Mouse (Mus musculus) kidney, postnatal 0 days (tissue): ENCODE measurements around the gene Trappc10. TPM values are rescaled to one million over a fixed set of nuclear protein-coding genes. Genes with fewer than 3 reads are reported as not detected.
A peak's percentile ranks its signal among the peaks of the same experiment; 100 is the strongest.
"Not testable (repeated sequence)": the region's sequence is repeated elsewhere in the genome, so short reads cannot be mapped to it uniquely, and the experiment has no call there.

Source experiments
- ATAC-seq: fragments of 200-750 bp; cut with Nextera tagmentation; replicated peaks from 2 replicates; pipeline ENCODE4 v1.8.0; 2017; ENCODE audit warnings: low read depth, moderate number of reproducible peaks, moderate TSS enrichment, moderate library complexity; ENCODE audit not compliant: low FRiP score
- DNase-seq: peaks from one replicate; pipeline ENCODE4 v3.0.0-alpha.2; 2016; ENCODE audit warnings: low spot score
- H3K27ac ChIP-seq: fragments of 300-500 bp; sonication (generic); 2 replicates; pipeline ENCODE4 v1.5.1; 2014; ENCODE audit warnings: mild to moderate bottlenecking
- H3K27me3 ChIP-seq: fragments of 300-500 bp; sonication (generic); 2 replicates; pipeline ENCODE4 v1.6.1; 2014; ENCODE audit warnings: low read length, mixed read lengths; ENCODE audit not compliant: insufficient read depth
- H3K36me3 ChIP-seq: fragments of 300-500 bp; sonication (generic); 2 replicates; pipeline ENCODE4 v1.6.1; 2014; ENCODE audit warnings: low read length, mixed read lengths; ENCODE audit not compliant: insufficient read depth
- H3K4me1 ChIP-seq: fragments of 300-500 bp; sonication (generic); replicated peaks from 2 replicates; pipeline ENCODE4 v1.6.1; 2014; ENCODE audit warnings: antibody characterized with exemption, low read length, mixed read lengths; ENCODE audit not compliant: insufficient read depth
- H3K4me2 ChIP-seq: fragments of 300-500 bp; sonication (generic); 2 replicates; pipeline ENCODE4 v1.6.1; 2014; ENCODE audit warnings: mild to moderate bottlenecking, low read length, moderate library complexity, mixed read lengths
- H3K4me3 ChIP-seq: fragments of 300-500 bp; sonication (generic); replicated peaks from 2 replicates; pipeline ENCODE4 v1.5.1; 2014; ENCODE audit warnings: low read depth, low read length
- H3K9ac ChIP-seq: fragments of 300-500 bp; sonication (generic); 2 replicates; pipeline ENCODE4 v1.6.1; 2014; ENCODE audit warnings: low read depth, low read length
- H3K9me3 ChIP-seq: fragments of 300-500 bp; sonication (generic); replicated peaks from 2 replicates; pipeline ENCODE4 v1.6.1; 2016; ENCODE audit warnings: low read length, inconsistent platforms, mixed read lengths
- CTCF ChIP-seq: IDR thresholded peaks from 2 replicates; pipeline ENCODE4 v1.5.1; 2016; ENCODE audit warnings: antibody characterized with exemption, low read depth, mild to moderate bottlenecking, moderate library complexity
- WGBS: fragments of 180-500 bp; shearing (Covaris S2); extraction: QIAGEN DNeasy Blood & Tissue Kit; methylation state at CpG from one replicate; pipeline ENCODE4 v1.1.7; 2014; 5-methylcytosine and 5-hydroxymethylcytosine counted together
- polyA plus RNA-seq: library from polyadenylated mRNA; unstranded; fragments of >200 nt; fragmentation: Nextera tagmentation; extraction: Ambion mirVana; gene quantifications from 2 replicates; pipeline ENCODE4 v1.2.1, GENCODE M21; 2015

Gene Trappc10
- polyA plus RNA-seq, 1 experiment from 2014 or later: 21.9 TPM

GRCm38 (mm10) chr10:78211311-78211710 lies 33.1 kb downstream of the Trappc10 start:
- Histone ChIP-seq H3K36me3 (peaks cover 58% of the 10 kb centered on the region), H3K27me3 (no peaks in the 10 kb centered on the region), H3K27ac (no peak overlapping the region), H3K4me2 (no peak overlapping the region), H3K9me3 (no peaks in the 10 kb centered on the region), H3K9ac (no peak overlapping the region), H3K4me1 (no peaks in the 10 kb centered on the region), H3K4me3 (no peak overlapping the region)
- 64% methylated on average over 6 of the region's 6 CpGs for whole genome bisulfite sequencing
- ATAC-seq (no peak), DNase-seq (peak; percentile 15)
- peak; percentile 55 for TF ChIP-seq CTCF

- WGBS: 94% methylated on average over 4 of the region's 4 CpGs
- no peak for TF ChIP-seq CTCF
Measured at GRCm38 (mm10) chr10:78201182-78201581, 43.3 kb downstream of the Trappc10 start.

GRCm38 (mm10) chr10:78192933-78193332 lies 51.5 kb downstream of the Trappc10 start:
- Histone ChIP-seq H3K9ac (no peak overlapping the region), H3K36me3 (peaks cover 84% of the 10 kb centered on the region), H3K27ac (no peak overlapping the region), H3K27me3 (no peaks in the 10 kb centered on the region), H3K4me1 (no peaks in the 10 kb centered on the region), H3K4me3 (no peak overlapping the region), H3K9me3 (no peaks in the 10 kb centered on the region), H3K4me2 (no peak overlapping the region)
- no peak for TF ChIP-seq CTCF
- no peak for ATAC-seq
- no peak for DNase-seq
- 91% methylated on average over 5 of the region's 5 CpGs for WGBS

More at GRCm38 (mm10) chr10:78201182-78201581, 43.3 kb downstream of the Trappc10 start:
- Histone ChIP-seq H3K27ac (no peak overlapping the region), H3K9ac (no peak overlapping the region), H3K4me2 (no peak overlapping the region), H3K9me3 (no peaks in the 10 kb centered on the region), H3K4me1 (no peaks in the 10 kb centered on the region), H3K4me3 (no peak overlapping the region), H3K27me3 (no peaks in the 10 kb centered on the region), H3K36me3 (peaks cover 86% of the 10 kb centered on the region)
- ATAC-seq: no peak
- DNase-seq: no peak

GRCm38 (mm10) chr10:78186076-78186475 lies 58.4 kb downstream of the Trappc10 start:
- not testable (repeated sequence) for DNase-seq, H3K27ac ChIP-seq, ATAC-seq, H3K4me2 ChIP-seq, H3K27me3 ChIP-seq, H3K4me1 ChIP-seq, H3K4me3 ChIP-seq, H3K9ac ChIP-seq, H3K9me3 ChIP-seq
- peaks cover 44% of the 10 kb centered on the region for H3K36me3 ChIP-seq
- 85% methylated on average over 4 of the region's 4 CpGs for WGBS

GRCm38 (mm10) chr10:78185381-78185725 lies 59.1 kb downstream of the Trappc10 start:
- ATAC-seq (0 out of 2 replicates have a peak, but pooled peaks have one; percentile 19), DNase-seq (no peak)
- peak overlapping the region; percentile 86 for H3K4me2 ChIP-seq
- TF ChIP-seq CTCF: no peak
- H3K9me3 ChIP-seq: no peaks in the 10 kb centered on the region
- no peaks in the 10 kb centered on the region for H3K27me3 ChIP-seq
- peak overlapping the region; percentile 60; the same call in 1 of the 2 replicates for H3K9ac ChIP-seq
- 0 out of 2 replicates have a peak, but pooled peaks cover 5% of the 10 kb centered on the region for H3K4me1 ChIP-seq
- WGBS: 11% methylated on average over 9 of the region's 9 CpGs
- peaks cover 43% of the 10 kb centered on the region for H3K36me3 ChIP-seq
- peak overlapping the region; percentile 64 for H3K4me3 ChIP-seq
- peak overlapping the region; percentile 50 for H3K27ac ChIP-seq

- Histone ChIP-seq H3K4me1 (0 out of 2 replicates have a peak, but pooled peaks cover 5% of the 10 kb centered on the region), H3K9ac (peak within 1 kb of the TSS; percentile 60), H3K4me2 (peak within 1 kb of the TSS; percentile 86), H3K4me3 (peak within 1 kb of the TSS; percentile 64), H3K27ac (peak within 1 kb of the TSS; percentile 50), H3K27me3 (no peaks in the 10 kb centered on the region), H3K36me3 (peaks cover 43% of the 10 kb centered on the region), H3K9me3 (no peaks in the 10 kb centered on the region)
- 2% methylated on average over 47 of the region's 47 CpGs for WGBS
- TF ChIP-seq CTCF: peak; percentile 19; the same call in 1 of the 2 replicates
- ATAC-seq (peak; percentile 93), DNase-seq (peak; percentile 97)
Measured at GRCm38 (mm10) chr10:78184531-78185380, 59.7 kb downstream of the Trappc10 start, which contains the start of gene Pwp2. Gene Pwp2, minus strand, starts transcription at chr10:78185149.
